7 mouse cellular contexts compared by ENCODE assay signal in the genomic region with DNA sequence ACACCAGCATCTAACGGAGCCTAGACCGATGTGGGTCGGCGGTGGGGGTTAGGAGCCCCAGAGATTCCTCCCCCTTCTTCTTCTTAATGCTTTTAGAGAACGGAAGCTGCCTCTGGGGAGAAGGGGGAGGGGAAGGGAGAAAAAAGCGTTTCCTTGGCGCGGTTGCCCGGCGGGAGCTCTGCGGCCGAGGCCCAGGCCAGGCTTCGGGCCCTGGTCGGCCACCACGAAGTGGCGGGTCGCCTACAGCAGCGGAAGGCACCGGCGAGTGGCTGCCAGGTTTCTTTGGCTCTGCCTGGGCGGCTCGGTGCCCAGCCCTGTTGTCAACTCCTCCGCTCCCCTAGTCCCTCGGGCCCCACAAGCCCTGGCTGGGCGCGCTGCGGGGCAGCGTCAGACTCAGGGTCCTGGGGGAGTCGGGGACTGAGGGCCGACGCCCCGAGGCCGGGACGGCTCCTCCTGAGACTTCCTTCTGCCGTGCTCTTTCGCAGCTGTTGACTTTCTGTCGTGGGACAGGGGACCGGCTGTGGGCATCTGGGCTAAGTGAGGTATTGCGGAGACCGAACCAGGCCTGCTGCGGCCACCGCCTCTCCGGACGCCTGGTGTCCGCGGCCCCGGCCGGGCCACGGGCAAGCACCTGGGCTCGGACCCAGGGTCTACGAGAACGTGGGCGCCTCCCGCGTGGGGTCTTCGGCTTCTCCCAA.
A peak's percentile ranks its signal among the peaks of the same experiment; 100 is the strongest.
DNase-seq lines count a peak whose midpoint lies in the region; ATAC-seq and TF ChIP-seq lines count a peak whose summit lies in the region.

No protein-coding gene starts in this region.

- H3K4me2 ChIP-seq in embryonic facial prominence, embryonic 12.5 days (replicated peaks): peak overlapping the region; percentile 62
- peak overlapping the region; percentile 65 for H3K4me2 ChIP-seq in limb, embryonic 15.5 days

- peak overlapping the region; percentile 85 for H3K4me3 ChIP-seq in testis, adult 2 months (ENCODE audit: control insufficient read depth, low read depth, low read length)
- peak overlapping the region; percentile 39 for H3K4me3 ChIP-seq in embryonic facial prominence, embryonic 12.5 days
- H3K4me3 ChIP-seq in hindbrain, embryonic 10.5 days: peak overlapping the region; percentile 72
- H3K4me3 ChIP-seq in limb, embryonic 15.5 days: peak overlapping the region; percentile 37
- peak overlapping the region; percentile 18 for H3K4me3 ChIP-seq in small intestine, adult 2 months (ENCODE audit: low read depth, low read length)

- under 1% methylated on average over 56 of the region's 56 CpGs for WGBS in embryonic facial prominence, embryonic 12.5 days
- WGBS in hindbrain, embryonic 10.5 days: under 1% methylated on average over 56 of the region's 56 CpGs
- WGBS in limb, embryonic 15.5 days: under 1% methylated on average over 56 of the region's 56 CpGs
- 5% methylated on average over 56 of the region's 56 CpGs for WGBS in small intestine, adult 2 months

- no peak for TF ChIP-seq CTCF in testis, adult 2 months (IDR thresholded peaks at IDR 0.05; ENCODE audit: control insufficient read depth, insufficient read depth, insufficient replicate concordance, low read depth, low read length)
- no peak for TF ChIP-seq CTCF in small intestine, adult 2 months (IDR thresholded peaks at IDR 0.05; ENCODE audit: extremely low read depth, insufficient read length, insufficient replicate concordance, low read depth, low read length)

- H3K36me3 ChIP-seq in testis, adult 2 months (ENCODE audit: control insufficient read depth, insufficient read depth, low read length): no peaks in the 10 kb centered on the region
- no peaks in the 10 kb centered on the region for H3K36me3 ChIP-seq in embryonic facial prominence, embryonic 12.5 days
- no peaks in the 10 kb centered on the region for H3K36me3 ChIP-seq in hindbrain, embryonic 10.5 days
- no peaks in the 10 kb centered on the region for H3K36me3 ChIP-seq in limb, embryonic 15.5 days
- no peaks in the 10 kb centered on the region for H3K36me3 ChIP-seq in small intestine, adult 2 months (ENCODE audit: control insufficient read depth, insufficient read depth, low read length)

- H3K9me3 ChIP-seq in embryonic facial prominence, embryonic 12.5 days: no peaks in the 10 kb centered on the region
- H3K9me3 ChIP-seq in hindbrain, embryonic 10.5 days: no peaks in the 10 kb centered on the region
- H3K9me3 ChIP-seq in limb, embryonic 15.5 days: no peaks in the 10 kb centered on the region

- no peak for TF ChIP-seq POLR2A in testis, adult 2 months (IDR thresholded peaks at IDR 0.05; ENCODE audit: control insufficient read depth, low read depth, low read length)
- TF ChIP-seq POLR2A in small intestine, adult 2 months (IDR thresholded peaks at IDR 0.05; ENCODE audit: low read depth, low read length): no peak

- H3K4me1 ChIP-seq in testis, adult 2 months (ENCODE audit: control insufficient read depth, insufficient read depth, low read length): peaks cover 19% of the 10 kb centered on the region
- H3K4me1 ChIP-seq in embryonic facial prominence, embryonic 12.5 days: peaks cover 14% of the 10 kb centered on the region
- peaks cover 31% of the 10 kb centered on the region for H3K4me1 ChIP-seq in hindbrain, embryonic 10.5 days (replicated peaks)
- peaks cover 12% of the 10 kb centered on the region for H3K4me1 ChIP-seq in limb, embryonic 15.5 days
- H3K4me1 ChIP-seq in small intestine, adult 2 months (ENCODE audit: control insufficient read depth, insufficient read depth, insufficient read length, low read length): peaks cover 3% of the 10 kb centered on the region; the same call in 1 of the 2 replicates

- H3K27ac ChIP-seq in testis, adult 2 months (ENCODE audit: control insufficient read depth, insufficient read depth, low read depth, low read length): peak overlapping the region; percentile 78
- peak overlapping the region; percentile 60 for H3K27ac ChIP-seq in embryonic facial prominence, embryonic 12.5 days
- peak overlapping the region; percentile 99 for H3K27ac ChIP-seq in hindbrain, embryonic 10.5 days
- no peak overlapping the region for H3K27ac ChIP-seq in limb, embryonic 15.5 days
- H3K27ac ChIP-seq in small intestine, adult 2 months (ENCODE audit: insufficient read depth, low read depth, low read length): peak overlapping the region; percentile 1; the same call in 1 of the 2 replicates

- H3K27me3 ChIP-seq in testis, adult 2 months (ENCODE audit: control insufficient read depth, insufficient read depth, low read length): no peaks in the 10 kb centered on the region
- peaks cover 65% of the 10 kb centered on the region for H3K27me3 ChIP-seq in embryonic facial prominence, embryonic 12.5 days
- peaks cover 28% of the 10 kb centered on the region for H3K27me3 ChIP-seq in hindbrain, embryonic 10.5 days (ENCODE audit: insufficient read depth, poor library complexity, severe bottlenecking)
- peaks cover 61% of the 10 kb centered on the region for H3K27me3 ChIP-seq in limb, embryonic 15.5 days
- peaks cover 17% of the 10 kb centered on the region; the same call in 1 of the 2 replicates for H3K27me3 ChIP-seq in small intestine, adult 2 months (ENCODE audit: control insufficient read depth, insufficient read depth, low read length)

- no peak for DNase-seq in testis, postnatal 10 days (ENCODE audit: low spot score)
- peak; percentile 84 for DNase-seq in hindbrain, embryonic 10.5 days (ENCODE audit: low spot score)
- no peak for DNase-seq in ovary, adult 18-20 months (ENCODE audit: low spot score)

- ATAC-seq in embryonic facial prominence, embryonic 12.5 days (ENCODE audit: insufficient number of reproducible peaks, insufficient read depth, low FRiP score, low TSS enrichment): peak; percentile 28
- peak; percentile 48; the same call in 1 of the 2 replicates for ATAC-seq in limb, embryonic 15.5 days (ENCODE audit: insufficient number of reproducible peaks, low FRiP score, low TSS enrichment, low read depth)

- peak overlapping the region; percentile 45 for H3K9ac ChIP-seq in embryonic facial prominence, embryonic 12.5 days
- peak overlapping the region; percentile 17; the same call in 1 of the 2 replicates for H3K9ac ChIP-seq in limb, embryonic 15.5 days

Comparison
In these comparisons a context has a peak if more than half of its experiments do, and no peak if none do; other contexts are left out.
1. H3K4me3 ChIP-seq: peak in every context shown above with its lines; median percentile 85 in testis, adult 2 months; 72 in hindbrain, embryonic 10.5 days; 39 in embryonic facial prominence, embryonic 12.5 days; 37 in limb, embryonic 15.5 days; 18 in small intestine, adult 2 months.